Comparison of ENCODE assay signal across 11 mouse cellular contexts in the genomic region with DNA sequence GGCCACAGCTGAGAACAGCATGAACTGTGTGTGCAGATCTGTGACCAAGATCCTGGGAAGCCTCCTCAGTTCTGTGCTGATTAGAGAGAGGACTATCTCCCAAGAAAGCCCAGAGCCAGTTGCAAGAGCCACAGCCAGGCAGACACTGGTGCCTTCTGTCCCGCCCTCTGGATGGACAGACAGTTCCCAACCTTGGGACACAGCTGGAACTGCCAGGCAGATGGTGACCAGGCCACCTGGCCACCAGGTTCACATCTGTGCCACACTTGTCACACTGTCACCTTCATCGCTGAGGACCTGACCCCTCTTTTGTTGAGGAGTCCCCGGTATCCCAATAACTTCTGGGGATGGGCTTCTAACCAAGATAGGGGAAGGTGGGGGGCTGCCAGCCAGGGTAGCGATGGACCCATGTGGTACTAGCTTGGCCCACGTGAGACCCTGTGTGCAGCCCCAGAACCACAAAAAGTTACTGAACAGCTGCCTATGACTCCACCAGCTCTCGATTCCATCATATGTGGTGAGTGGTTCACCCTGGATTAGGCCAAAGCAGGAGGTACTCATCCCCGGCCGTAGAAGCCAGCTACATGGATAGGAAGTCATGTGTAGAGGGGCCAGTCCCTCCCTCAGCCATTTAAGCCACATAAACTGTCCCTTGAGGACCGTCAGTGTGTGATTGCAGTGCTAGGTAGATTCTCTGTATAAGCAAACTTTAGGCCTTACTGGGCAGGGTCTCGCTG. TPM values are rescaled to one million over a fixed set of nuclear protein-coding genes. Genes with fewer than 3 reads are reported as not detected.
DNase-seq lines count a peak whose midpoint lies in the region; ATAC-seq lines count a peak whose summit lies in the region.
"Had no signal": no experiment of that assay in that cellular context is flagged by ENCODE, and none has a peak within 500 bp of the region (broad histone marks: within the 10 kb centered on the region; RNA-seq: fewer than 3 reads in every experiment).

No protein-coding gene starts in this region.

- H3K4me1 ChIP-seq in heart, embryonic 13.5 days: peaks cover 67% of the 10 kb centered on the region
- peaks cover 5% of the 10 kb centered on the region for H3K4me1 ChIP-seq in midbrain, embryonic 11.5 days (ENCODE audit: control insufficient read depth, insufficient read depth, low read length)
- peaks cover 48% of the 10 kb centered on the region for H3K4me1 ChIP-seq in midbrain, embryonic 10.5 days
- H3K4me1 ChIP-seq in intestine, embryonic 16.5 days (ENCODE audit: control insufficient read depth, insufficient read depth, low read length): peaks cover 43% of the 10 kb centered on the region

- H3K27me3 ChIP-seq in heart, embryonic 13.5 days (replicated peaks): no peaks in the 10 kb centered on the region
- no peaks in the 10 kb centered on the region for H3K27me3 ChIP-seq in midbrain, embryonic 11.5 days (ENCODE audit: control insufficient read depth, insufficient read depth, low read length)
- no peaks in the 10 kb centered on the region for H3K27me3 ChIP-seq in midbrain, embryonic 10.5 days (ENCODE audit: low read depth, poor library complexity, severe bottlenecking)
- H3K27me3 ChIP-seq in intestine, embryonic 16.5 days (replicated peaks; ENCODE audit: control insufficient read depth, insufficient read depth, low read length): no peaks in the 10 kb centered on the region
- H3K27me3 ChIP-seq: midbrain, embryonic 12.5 days had no signal

- WGBS in heart, embryonic 13.5 days: 89% methylated on average over 10 of the region's 10 CpGs
- 95% methylated on average over 10 of the region's 10 CpGs for WGBS in midbrain, embryonic 11.5 days
- 91% methylated on average over 10 of the region's 10 CpGs for WGBS in midbrain, embryonic 10.5 days
- 89% methylated on average over 10 of the region's 10 CpGs for WGBS in intestine, embryonic 16.5 days

- peak overlapping the region; percentile 75 for H3K9ac ChIP-seq in heart, embryonic 13.5 days
- H3K9ac ChIP-seq in midbrain, embryonic 11.5 days (ENCODE audit: low read length): no peak overlapping the region
- H3K9ac ChIP-seq in intestine, embryonic 16.5 days (ENCODE audit: low read depth, low read length): peak overlapping the region; percentile 43; the same call in 1 of the 2 replicates
- H3K9ac ChIP-seq: midbrain, embryonic 12.5 days had no signal

- ATAC-seq in heart, embryonic 13.5 days (ENCODE audit: extremely low read depth, insufficient number of reproducible peaks, low FRiP score, low TSS enrichment): no peak
- ATAC-seq in midbrain, embryonic 11.5 days (ENCODE audit: low FRiP score): no peak
- no peak for ATAC-seq in intestine, embryonic 16.5 days
- ATAC-seq in inflammation-experienced regulatory T-cells, adult 6 months: no peak

- H3K27ac ChIP-seq in heart, embryonic 13.5 days (replicated peaks): no peak overlapping the region
- H3K27ac ChIP-seq in midbrain, embryonic 11.5 days (ENCODE audit: low read depth, low read length): no peak overlapping the region
- no peak overlapping the region for H3K27ac ChIP-seq in midbrain, embryonic 10.5 days (replicated peaks)
- no peak overlapping the region for H3K27ac ChIP-seq in intestine, embryonic 16.5 days (ENCODE audit: low read length)
- H3K27ac ChIP-seq: midbrain, embryonic 12.5 days had no signal

- H3K4me3 ChIP-seq in heart, embryonic 13.5 days: peak overlapping the region; percentile 73
- no peak overlapping the region for H3K4me3 ChIP-seq in midbrain, embryonic 11.5 days (ENCODE audit: low read depth, low read length)
- no peak overlapping the region; the same call in 1 of the 2 replicates for H3K4me3 ChIP-seq in midbrain, embryonic 10.5 days
- H3K4me3 ChIP-seq in intestine, embryonic 16.5 days (ENCODE audit: low read length): peak overlapping the region; percentile 18
- H3K4me3 ChIP-seq: midbrain, embryonic 12.5 days had no signal

- H3K36me3 ChIP-seq in heart, embryonic 13.5 days: peaks cover 54% of the 10 kb centered on the region
- peaks cover 9% of the 10 kb centered on the region; the same call in 1 of the 2 replicates for H3K36me3 ChIP-seq in midbrain, embryonic 11.5 days (ENCODE audit: control insufficient read depth, insufficient read depth, low read length)
- H3K36me3 ChIP-seq in midbrain, embryonic 10.5 days: peaks cover 59% of the 10 kb centered on the region
- peaks cover 13% of the 10 kb centered on the region for H3K36me3 ChIP-seq in intestine, embryonic 16.5 days (ENCODE audit: control insufficient read depth, insufficient read depth, low read length)

- intact Hi-C loops in left cerebral cortex, postnatal 10 days (cut with DNase I): no loop called here

- DNase-seq in heart, adult 8-10 months (ENCODE audit: low spot score): no peak
- peak; percentile 35 for DNase-seq in midbrain, embryonic 11.5 days (ENCODE audit: low spot score, missing footprints)
- no peak for DNase-seq in midbrain, embryonic 10.5 days (ENCODE audit: low spot score)
- DNase-seq in left cerebral cortex, postnatal 10 days (ENCODE audit: extremely low spot score in 1 of 2, low spot score in 2 of 2): no peak
- no peak for DNase-seq in right cerebral cortex, postnatal 14 days
- DNase-seq: adrenal gland, postnatal 10 days had no signal

- H3K9me3 ChIP-seq in heart, embryonic 13.5 days: no peaks in the 10 kb centered on the region
- H3K9me3 ChIP-seq in midbrain, embryonic 11.5 days (ENCODE audit: control insufficient read depth, low read length): no peaks in the 10 kb centered on the region
- H3K9me3 ChIP-seq in midbrain, embryonic 10.5 days (replicated peaks): no peaks in the 10 kb centered on the region
- no peaks in the 10 kb centered on the region for H3K9me3 ChIP-seq in intestine, embryonic 16.5 days (ENCODE audit: control insufficient read depth, low read length)
- H3K9me3 ChIP-seq: midbrain, embryonic 12.5 days had no signal

- H3K4me2 ChIP-seq in heart, embryonic 13.5 days: peak overlapping the region; percentile 85
- H3K4me2 ChIP-seq in midbrain, embryonic 11.5 days: no peak overlapping the region
- H3K4me2 ChIP-seq in intestine, embryonic 16.5 days (ENCODE audit: low read depth, low read length): peak overlapping the region; percentile 16; the same call in 1 of the 2 replicates
- H3K4me2 ChIP-seq: midbrain, embryonic 12.5 days had no signal

RNA-seq across cellular contexts. Expression of a gene that starts 2.9 kb away (rescaled TPM):
- polyA plus RNA-seq in heart, embryonic 13.5 days (2015; fragmentation: Nextera tagmentation; extraction: Ambion mirVana): 17.2 and 18.5 TPM in 2 replicates
- total RNA-seq in heart, adult 8-10 months (2022): 100 to 1,000 TPM; 113 to 131 (median 128) TPM
- 12.6 and 12.7 TPM in 2 replicates for polyA plus RNA-seq in midbrain, embryonic 11.5 days (2014; fragmentation: Nextera tagmentation; extraction: Ambion mirVana)
- polyA plus RNA-seq in midbrain, embryonic 10.5 days (2016; fragmentation: Nextera tagmentation; extraction: Ambion mirVana): 11.7 and 15.1 TPM in 2 replicates
- polyA plus RNA-seq in intestine, embryonic 16.5 days (2015; fragmentation: Nextera tagmentation; extraction: Ambion mirVana): 11.7 and 12.8 TPM in 2 replicates
- polyA plus RNA-seq in inflammation-experienced regulatory T-cells, adult 6 months (2017; shearing (Covaris generic)): 1 to 10 TPM; 4.9 to 6.2 (median 6.1) TPM
- 10 to 100 TPM; 45.4 TPM for total RNA-seq in left cerebral cortex, postnatal 10 days (2021)

RNA-seq across cellular contexts. Expression of a gene that starts 17.1 kb away (rescaled TPM):
- polyA plus RNA-seq in heart, embryonic 13.5 days (2015; fragmentation: Nextera tagmentation; extraction: Ambion mirVana): 7.7 and 8.4 TPM in 2 replicates
- 1 to 10 TPM; 6.9 to 9.5 (median 8.1) TPM for total RNA-seq in heart, adult 8-10 months (2022)
- 1.7 and 2.6 TPM in 2 replicates for polyA plus RNA-seq in midbrain, embryonic 11.5 days (2014; fragmentation: Nextera tagmentation; extraction: Ambion mirVana)
- polyA plus RNA-seq in midbrain, embryonic 10.5 days (2016; fragmentation: Nextera tagmentation; extraction: Ambion mirVana): 2.4 and 3.1 TPM in 2 replicates
- 16.4 and 19.4 TPM in 2 replicates for polyA plus RNA-seq in intestine, embryonic 16.5 days (2015; fragmentation: Nextera tagmentation; extraction: Ambion mirVana)
- polyA plus RNA-seq in inflammation-experienced regulatory T-cells, adult 6 months (2017; shearing (Covaris generic)): 10 to 100 TPM in 1 of 3 experiments, 1 to 10 TPM in 2; 8.1 to 11.5 (median 8.7) TPM
- 1 to 10 TPM; 4.0 to 4.2 TPM for total RNA-seq in left cerebral cortex, postnatal 10 days (2021)

RNA-seq across cellular contexts. Expression of a gene that starts 33.2 kb away (rescaled TPM):
- polyA plus RNA-seq in heart, embryonic 13.5 days (2015; fragmentation: Nextera tagmentation; extraction: Ambion mirVana): 67.1 and 71.8 TPM in 2 replicates
- total RNA-seq in heart, adult 8-10 months (2022): 100 to 1,000 TPM; 172 to 233 (median 219) TPM
- polyA plus RNA-seq in midbrain, embryonic 11.5 days (2014; fragmentation: Nextera tagmentation; extraction: Ambion mirVana): 27.5 and 34.0 TPM in 2 replicates
- polyA plus RNA-seq in midbrain, embryonic 10.5 days (2016; fragmentation: Nextera tagmentation; extraction: Ambion mirVana): 59.5 and 70.0 TPM in 2 replicates
- polyA plus RNA-seq in intestine, embryonic 16.5 days (2015; fragmentation: Nextera tagmentation; extraction: Ambion mirVana): 287 and 364 TPM in 2 replicates
- 10 to 100 TPM; 25.6 to 28.7 (median 25.6) TPM for polyA plus RNA-seq in inflammation-experienced regulatory T-cells, adult 6 months (2017; shearing (Covaris generic))
- total RNA-seq in left cerebral cortex, postnatal 10 days (2021): 1 to 10 TPM; 3.8 to 5.4 TPM

RNA-seq across cellular contexts. Expression of a gene that starts 40.6 kb away (rescaled TPM):
- not detected in 2 replicates for polyA plus RNA-seq in heart, embryonic 13.5 days (2015; fragmentation: Nextera tagmentation; extraction: Ambion mirVana)
- under 1 TPM in 1 of 4 experiments, not detected in 3; 0.41 TPM for total RNA-seq in heart, adult 8-10 months (2022)
- polyA plus RNA-seq in midbrain, embryonic 11.5 days (2014; fragmentation: Nextera tagmentation; extraction: Ambion mirVana): not detected in 2 replicates
- polyA plus RNA-seq in midbrain, embryonic 10.5 days (2016; fragmentation: Nextera tagmentation; extraction: Ambion mirVana): not detected in 2 replicates
- polyA plus RNA-seq in intestine, embryonic 16.5 days (2015; fragmentation: Nextera tagmentation; extraction: Ambion mirVana): not detected in 2 replicates
- polyA plus RNA-seq in inflammation-experienced regulatory T-cells, adult 6 months (2017; shearing (Covaris generic)): not detected
- total RNA-seq in left cerebral cortex, postnatal 10 days (2021): not detected
- total RNA-seq: adrenal gland, postnatal 10 days; common myeloid progenitor, adult 5-6 weeks had no signal
- polyA plus RNA-seq: midbrain, embryonic 12.5 days had no signal

RNA-seq across cellular contexts. Expression of a gene that starts 40.8 kb away (rescaled TPM):
- polyA plus RNA-seq in heart, embryonic 13.5 days (2015; fragmentation: Nextera tagmentation; extraction: Ambion mirVana): 21.8 and 22.4 TPM in 2 replicates
- 10 to 100 TPM; 42.6 to 51.1 (median 46.6) TPM for total RNA-seq in heart, adult 8-10 months (2022)
- 29.5 and 33.8 TPM in 2 replicates for polyA plus RNA-seq in midbrain, embryonic 11.5 days (2014; fragmentation: Nextera tagmentation; extraction: Ambion mirVana)
- polyA plus RNA-seq in midbrain, embryonic 10.5 days (2016; fragmentation: Nextera tagmentation; extraction: Ambion mirVana): 45.6 and 46.9 TPM in 2 replicates
- 33.5 and 35.1 TPM in 2 replicates for polyA plus RNA-seq in intestine, embryonic 16.5 days (2015; fragmentation: Nextera tagmentation; extraction: Ambion mirVana)
- 10 to 100 TPM; 13.6 to 17.5 (median 14.5) TPM for polyA plus RNA-seq in inflammation-experienced regulatory T-cells, adult 6 months (2017; shearing (Covaris generic))
- total RNA-seq in left cerebral cortex, postnatal 10 days (2021): 10 to 100 TPM; 43.8 to 44.8 TPM

Comparison
In these comparisons a context has a peak if more than half of its experiments do, and no peak if none do; other contexts are left out.
1. H3K4me3 ChIP-seq: peak in heart, embryonic 13.5 days (single experiment) and intestine, embryonic 16.5 days (single experiment); none in midbrain, embryonic 11.5 days (single experiment) and midbrain, embryonic 10.5 days (single experiment).